Mouse (Mus musculus) left cerebral cortex, adult 2 months (tissue): Measurements from ENCODE around the gene Tnfrsf21. TPM values are rescaled to one million over a fixed set of nuclear protein-coding genes. Genes with fewer than 3 reads are reported as not detected.

Experiments used
- DNase-seq, 2 experiments: peaks; one replicate each; pipeline ENCODE4 v3.0.0; 2021 to 2022; ENCODE audit warnings: low spot score in 2 of 2, mixed read lengths in 1 of 2; ENCODE audit errors: extremely low spot score in 1 of 2
- H3K27ac ChIP-seq: fragments of 200-600 bp; 2 replicates; pipeline ENCODE4 v1.8.1; 2022
- H3K4me3 ChIP-seq: fragments of 200-600 bp; 2 replicates; pipeline ENCODE4 v1.8.1; 2022
- CTCF ChIP-seq: fragments of 200-600 bp; IDR thresholded peaks from 2 replicates; pipeline ENCODE4 v1.8.1; 2022; ENCODE audit warnings: antibody characterized with exemption, mild to moderate bottlenecking, moderate library complexity
- intact Hi-C: fragments of 180-260 bp; cut with DNase I; formaldehyde crosslinking; loops from one replicate; pipeline ENCODE4 v1.15.1; 2025
- total RNA-seq, 2 experiments: library from RNA; stranded (reverse); gene quantifications; 2 replicates each; pipeline ENCODE4 v1.2.3; 2021

Gene Tnfrsf21
- total RNA-seq, 2 experiments from 2014 or later, result 81.4 to 82.2 TPM

GRCm38 (mm10) chr17:43136720-43137119 is 120.4 kb downstream of the Tnfrsf21 start:
- no peak overlapping the region for H3K27ac ChIP-seq
- DNase-seq, result no peak
- intact Hi-C loops, result no loop called here
- TF ChIP-seq CTCF, result no peak
- H3K4me3 ChIP-seq, result no peak overlapping the region

- intact Hi-C loops, result no loop called here
- no peak for TF ChIP-seq CTCF
- no peak for DNase-seq
- Histone ChIP-seq H3K27ac (no peak overlapping the region), H3K4me3 (no peak overlapping the region)
Measured at GRCm38 (mm10) chr17:43137838-43138237, 121.5 kb downstream of the Tnfrsf21 start.

- no peak for DNase-seq
- no peak for TF ChIP-seq CTCF
- intact Hi-C loops, result no loop called here
Measured at GRCm38 (mm10) chr17:43138356-43138755, 122.0 kb downstream of the Tnfrsf21 start.

More at GRCm38 (mm10) chr17:43138356-43138755, 122.0 kb downstream of the Tnfrsf21 start:
- Histone ChIP-seq H3K27ac (no peak overlapping the region), H3K4me3 (no peak overlapping the region)

Other genes starting within 250 kb of the Tnfrsf21 start
- gene Cd2ap, start 139.9 kb upstream of the Tnfrsf21 start, total RNA-seq, result 10 to 100 TPM; 19.5 to 25.6 TPM